Mouse (Mus musculus) megakaryocyte, embryonic 14.5 days (primary cell): ENCODE results near the gene Kif13a.

Experiments used
- FLI1 ChIP-seq: IDR thresholded peaks from 2 replicates; pipeline ENCODE4 v1.6.1; 2012; ENCODE audit warnings: low read length, inconsistent platforms, mixed read lengths
- GATA1 ChIP-seq: IDR thresholded peaks from 3 replicates; pipeline ENCODE4 v1.6.1; 2012; ENCODE audit warnings: mixed read lengths, low read length, inconsistent platforms, borderline replicate concordance

DNA sequence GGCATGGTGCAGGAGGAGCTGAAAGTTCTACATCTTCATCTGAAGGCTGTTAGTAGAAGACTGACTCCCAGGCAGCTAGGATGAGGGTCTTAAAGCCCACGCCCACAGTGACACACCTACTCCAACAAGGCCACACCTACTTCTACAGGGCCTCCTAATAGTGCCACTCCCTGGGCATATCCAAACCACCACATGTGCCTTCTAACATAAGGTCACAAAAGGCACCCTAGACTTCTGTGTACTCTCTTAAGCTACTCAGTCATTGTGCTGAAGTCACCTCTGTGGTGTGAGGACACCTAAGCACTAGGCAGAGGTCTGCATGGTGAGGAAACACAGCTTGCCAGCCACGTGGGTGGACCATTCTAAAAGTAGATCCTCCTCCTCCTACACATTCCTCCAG, 187.3 kb downstream of the Kif13a start:
- TF ChIP-seq FLI1 (no peak), GATA1 (no peak)
